Mouse (Mus musculus): ENCODE measurements around the gene Krtap4-1. TPM values are rescaled to one million over a fixed set of nuclear protein-coding genes. Genes with fewer than 3 reads are reported as not detected.
"Not testable (repeated sequence)": the region's sequence is repeated elsewhere in the genome, so short reads cannot be mapped to it uniquely, and the experiment has no call there.

Krtap4-1 gene
- total RNA-seq (2021): not detected
- long read RNA-seq, experiment 1: 0 reads
- long read RNA-seq, experiment 2: 0 reads

DNA sequence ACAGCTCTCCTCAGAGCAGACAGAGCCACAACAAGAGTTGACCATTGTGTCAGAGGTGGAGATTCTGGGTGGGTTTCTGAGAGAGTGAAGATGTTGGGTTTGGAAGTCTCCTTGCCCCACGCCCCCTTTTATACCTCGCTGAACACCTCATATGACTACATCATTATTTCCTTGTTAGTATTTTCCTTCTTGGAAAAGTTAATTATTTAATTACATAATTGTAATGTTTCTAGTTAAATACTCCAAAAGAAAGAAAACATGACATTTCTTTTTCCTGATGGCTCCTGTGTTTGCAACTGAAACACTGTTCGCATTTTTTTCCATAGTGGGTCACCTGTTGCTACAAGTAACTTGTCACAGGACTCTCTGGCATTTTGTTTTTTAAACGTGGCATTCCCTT, at the start of gene Krtap4-1:
Gene Krtap4-1, minus strand, starts transcription at position 101 of the 400 bp plus-strand sequence.
- no peak for DNase-seq

DNA sequence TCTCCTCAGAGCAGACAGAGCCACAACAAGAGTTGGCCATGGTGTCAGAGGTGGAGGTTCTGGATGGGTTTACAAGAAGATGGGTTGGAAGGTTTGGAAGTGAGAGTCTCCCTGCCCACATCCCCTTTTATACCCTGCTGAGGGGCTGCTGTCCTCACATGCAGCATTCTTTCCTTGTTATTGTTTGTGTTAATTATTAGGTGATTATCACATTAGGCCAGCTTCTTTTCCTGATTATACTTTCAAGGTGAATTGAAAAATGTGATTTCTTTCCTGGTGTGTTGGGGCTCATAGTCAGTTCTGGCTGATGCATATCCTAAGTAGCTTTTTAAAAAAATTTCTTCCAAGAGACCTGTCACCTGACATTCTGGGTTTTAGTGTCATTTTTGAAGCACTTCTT, 37.8 kb upstream of the Krtap4-1 start, which contains the start of gene Krtap4-6:
Gene Krtap4-6, minus strand, starts transcription at position 101 of the 400 bp plus-strand sequence.
- DNase-seq: no peak

DNA sequence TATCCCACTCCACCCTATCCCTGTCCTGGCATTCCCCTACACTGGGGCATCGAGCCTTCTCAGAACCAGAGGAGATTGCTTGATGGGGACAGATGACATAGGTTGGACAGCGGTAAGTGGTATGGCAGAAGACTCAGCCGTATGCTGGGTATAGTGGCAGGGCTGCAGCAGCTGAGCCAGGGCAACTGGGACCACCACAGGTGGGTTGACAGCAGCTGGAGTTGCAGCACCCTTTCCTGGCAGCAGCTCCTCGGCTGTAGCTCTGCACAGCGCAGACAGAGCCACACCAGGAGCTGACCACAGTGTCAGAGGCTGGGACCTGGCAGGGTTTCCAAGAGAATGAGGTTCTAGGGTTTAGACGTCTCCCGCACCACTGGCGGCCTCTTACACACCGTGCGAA, 34.8 kb upstream of the Krtap4-1 start:
- no peak for DNase-seq

DNA sequence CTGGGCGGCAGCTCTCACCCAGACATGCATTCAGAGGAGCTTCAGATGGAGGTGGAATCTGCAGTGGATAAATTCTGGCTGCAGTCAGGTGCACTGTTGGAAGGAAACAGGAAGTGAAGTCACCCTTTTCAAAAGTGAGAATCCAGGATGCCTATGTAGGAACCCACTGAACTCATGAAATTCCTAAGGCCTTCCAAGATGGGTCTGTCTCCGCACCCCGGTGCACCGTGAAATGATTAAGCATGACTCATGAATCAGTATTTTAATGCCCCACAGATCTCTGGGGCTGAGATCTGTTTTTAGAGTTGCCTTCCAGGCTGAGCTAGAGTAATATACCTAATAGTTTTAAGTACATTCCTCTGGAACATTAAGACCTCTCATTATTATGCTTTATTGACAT, 31.2 kb upstream of the Krtap4-1 start:
- no peak for DNase-seq

DNA sequence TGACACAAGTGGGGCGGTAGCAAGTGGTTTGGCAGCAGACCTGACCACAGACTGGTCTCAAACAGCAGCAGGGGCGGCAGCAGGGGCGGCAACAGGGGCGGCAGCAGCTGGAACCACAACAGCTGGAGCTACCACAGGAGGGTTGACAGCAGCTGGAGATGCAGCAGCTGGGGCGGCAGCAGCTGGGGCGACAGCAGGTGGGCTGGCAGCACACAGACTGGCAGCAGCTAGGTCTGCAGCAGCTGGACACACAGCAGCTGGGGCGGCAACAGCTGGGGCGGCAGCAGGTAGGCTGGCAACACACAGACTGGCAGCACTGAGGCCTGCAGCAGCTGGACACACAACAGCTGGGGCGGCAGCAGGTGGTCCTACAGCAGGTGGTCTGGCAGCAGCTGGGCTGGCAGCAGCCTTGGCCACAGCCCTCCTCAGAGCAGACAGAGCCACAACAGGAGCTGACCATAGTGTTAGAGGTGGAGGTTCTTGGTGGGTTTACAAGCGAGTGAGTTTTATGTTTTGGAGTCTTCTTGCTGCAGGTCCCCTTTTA, 30.5 kb upstream of the Krtap4-1 start, which contains the start of gene Gm11563:
Gene Gm11563, minus strand, starts transcription at position 494 of the 544 bp plus-strand sequence.
- DNase-seq: not testable (repeated sequence)

DNA sequence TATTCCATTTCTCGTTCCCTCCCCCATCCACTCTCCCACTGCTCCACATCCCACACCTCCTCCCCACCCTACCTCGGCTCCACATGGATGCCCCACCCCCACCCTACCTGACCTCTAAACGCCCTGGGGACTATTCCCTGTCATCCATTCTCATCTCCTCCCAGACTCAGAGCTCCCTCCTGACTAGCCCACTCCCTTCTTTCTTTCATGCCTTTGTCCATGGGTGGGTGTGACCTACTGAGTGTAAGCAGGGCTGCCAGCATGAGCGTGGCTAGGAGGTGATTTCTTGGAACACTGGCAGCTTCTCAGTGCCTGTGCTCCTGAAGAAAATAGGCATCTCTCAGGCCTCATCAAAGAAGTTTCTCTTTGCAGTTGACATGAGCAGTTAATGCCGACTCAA, 29.0 kb upstream of the Krtap4-1 start:
- DNase-seq: no peak

DNA sequence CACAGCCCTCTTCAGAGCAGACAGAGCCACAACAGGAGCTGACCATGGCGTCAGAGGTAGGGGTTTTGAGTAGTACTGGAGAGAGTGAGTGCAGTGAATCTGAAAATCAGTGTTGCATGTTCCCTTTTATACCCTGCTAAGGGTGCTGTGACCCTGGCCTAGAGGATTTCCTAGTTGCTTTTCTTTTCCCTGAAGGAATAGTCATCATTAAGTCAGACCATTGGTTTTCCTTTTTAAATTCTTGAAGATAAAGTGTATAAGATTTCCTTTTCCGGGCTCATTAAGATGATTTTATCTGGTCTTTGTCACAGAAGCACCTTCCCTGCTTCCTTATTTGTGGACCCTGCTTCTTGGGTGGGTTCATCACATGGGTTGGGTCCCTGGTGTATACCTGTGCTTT, 22.1 kb upstream of the Krtap4-1 start, which contains the start of gene Gm11555:
Gene Gm11555, minus strand, starts transcription at position 101 of the 400 bp plus-strand sequence.
- DNase-seq: no peak

DNA sequence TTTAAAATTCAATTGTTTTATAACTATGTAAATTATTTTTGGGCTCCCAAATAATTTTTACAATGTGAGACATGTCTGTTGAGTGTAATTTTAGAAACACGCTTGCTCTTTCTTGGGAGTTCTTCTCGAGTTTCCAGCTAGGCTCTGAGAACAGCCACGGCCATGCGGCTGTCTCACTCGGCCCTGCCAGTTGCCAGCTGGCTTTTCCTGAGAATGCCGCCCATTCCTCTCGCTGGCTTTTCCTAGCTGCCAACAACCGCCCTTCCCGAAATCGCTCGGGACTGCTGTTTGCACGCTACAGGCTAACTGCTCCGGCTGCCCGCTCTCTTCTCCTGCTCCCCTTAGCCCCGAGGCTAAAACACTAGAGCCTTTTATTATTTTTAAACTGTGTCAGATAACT, 18.4 kb upstream of the Krtap4-1 start:
- DNase-seq: no peak

DNA sequence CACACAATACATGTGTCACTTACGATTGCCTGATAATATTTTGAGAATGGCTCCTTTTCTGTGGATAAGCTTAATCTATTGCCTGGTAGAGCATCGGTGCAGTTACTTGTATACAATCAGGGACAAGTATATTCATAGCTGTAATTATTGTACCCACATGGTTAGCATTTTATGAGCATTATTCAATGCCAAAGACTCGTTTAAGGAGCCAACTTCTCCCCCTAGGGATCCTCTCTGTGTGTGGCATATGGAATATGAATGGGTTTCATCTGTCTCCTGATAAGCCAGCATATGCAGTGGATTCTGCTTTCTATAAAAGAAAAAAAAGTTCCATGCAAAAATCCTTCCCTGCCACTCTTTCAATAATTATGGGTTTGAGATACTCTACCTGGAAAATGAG, 16.3 kb upstream of the Krtap4-1 start:
- DNase-seq: no peak

DNA sequence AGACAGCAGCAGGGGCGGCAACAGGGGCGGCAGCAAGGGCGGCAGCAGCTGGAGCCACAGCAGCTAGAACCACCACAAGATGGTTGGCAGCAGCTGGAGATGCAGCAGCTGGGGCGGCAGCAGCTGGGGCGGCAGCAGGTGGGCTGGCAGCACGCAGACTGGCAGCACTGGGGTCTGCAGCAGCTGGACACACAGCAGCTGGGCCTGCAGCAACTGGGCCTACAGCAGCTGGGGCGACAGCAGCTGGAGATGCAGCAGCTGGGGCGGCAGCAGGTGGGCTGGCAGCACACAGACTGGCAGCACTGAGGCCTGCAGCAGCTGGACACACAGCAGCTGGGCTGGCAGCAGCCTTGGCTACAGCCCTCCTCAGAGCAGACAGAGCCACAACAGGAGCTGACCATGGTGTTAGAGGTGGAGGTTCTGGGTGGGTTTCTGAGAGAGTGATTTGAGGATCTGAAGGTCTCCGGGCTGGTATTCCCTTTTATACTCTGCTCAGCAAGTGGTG, 15.6 kb upstream of the Krtap4-1 start, which contains the start of gene Krtap4-7:
Gene Krtap4-7, minus strand, starts transcription at position 455 of the 505 bp plus-strand sequence.
- not testable (repeated sequence) for DNase-seq

DNA sequence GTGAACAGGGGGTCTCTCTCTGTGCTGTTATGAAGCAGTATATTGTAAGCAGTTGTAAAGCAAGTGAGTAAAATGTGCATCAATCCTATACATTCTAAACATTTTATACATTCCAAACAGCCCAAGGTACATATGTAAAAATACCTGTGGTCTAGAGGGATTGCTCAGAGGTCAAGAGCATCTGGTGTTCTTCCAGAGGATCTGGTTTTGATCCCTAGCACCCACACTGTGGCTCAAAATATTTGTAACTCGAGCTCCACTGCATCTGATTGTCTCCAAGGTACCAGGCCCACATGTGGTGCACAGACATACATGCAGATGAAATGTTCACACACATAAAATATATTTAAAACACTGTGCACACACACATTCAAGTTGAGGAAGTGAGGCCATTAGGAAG, 12.9 kb upstream of the Krtap4-1 start:
- DNase-seq: no peak

DNA sequence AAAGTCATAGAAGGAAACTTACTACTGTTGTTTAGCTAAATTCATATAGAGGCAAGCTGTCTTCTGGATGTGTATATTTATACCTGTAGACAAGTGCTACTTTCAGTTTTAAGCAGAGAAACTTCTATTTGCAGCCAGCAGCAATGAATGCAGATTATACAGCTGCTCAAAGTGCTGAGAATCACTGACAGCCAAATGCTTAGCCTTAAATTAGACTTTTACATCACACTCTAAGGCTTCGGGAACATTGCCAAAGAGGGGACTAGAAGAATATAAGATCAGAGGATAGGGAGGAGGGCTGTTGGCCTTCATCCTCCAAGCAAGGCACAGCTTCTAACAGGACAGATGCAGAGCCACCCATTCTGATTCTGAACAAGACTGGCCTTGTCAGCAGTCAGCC, 9.0 kb upstream of the Krtap4-1 start:
- no peak for DNase-seq

DNA sequence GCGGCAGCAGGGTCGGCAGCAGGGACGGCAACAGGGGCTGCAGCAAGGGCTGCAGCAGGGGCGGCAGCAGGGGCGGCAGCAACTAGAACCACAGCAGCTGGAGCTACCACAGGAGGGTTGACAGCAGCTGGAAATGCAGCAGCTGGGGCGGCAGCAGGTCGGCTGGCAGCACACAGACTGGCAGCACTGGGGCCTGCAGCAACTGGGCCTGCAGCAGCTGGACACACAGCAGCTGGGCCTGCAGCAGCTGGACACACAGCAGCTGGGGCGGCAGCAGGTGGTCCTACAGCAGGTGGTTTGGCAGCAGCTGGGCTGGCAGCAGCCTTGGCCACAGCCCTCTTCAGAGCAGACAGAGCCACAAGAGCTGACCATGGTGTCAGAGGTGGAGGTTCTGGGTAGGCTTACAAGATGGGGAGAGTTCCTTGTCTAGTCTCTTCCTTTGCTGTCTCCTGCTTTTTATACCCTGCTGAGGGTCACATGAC, 6.7 kb upstream of the Krtap4-1 start, which contains the start of gene Krtap4-2:
Gene Krtap4-2, minus strand, starts transcription at position 432 of the 482 bp plus-strand sequence.
- DNase-seq: no peak

DNA sequence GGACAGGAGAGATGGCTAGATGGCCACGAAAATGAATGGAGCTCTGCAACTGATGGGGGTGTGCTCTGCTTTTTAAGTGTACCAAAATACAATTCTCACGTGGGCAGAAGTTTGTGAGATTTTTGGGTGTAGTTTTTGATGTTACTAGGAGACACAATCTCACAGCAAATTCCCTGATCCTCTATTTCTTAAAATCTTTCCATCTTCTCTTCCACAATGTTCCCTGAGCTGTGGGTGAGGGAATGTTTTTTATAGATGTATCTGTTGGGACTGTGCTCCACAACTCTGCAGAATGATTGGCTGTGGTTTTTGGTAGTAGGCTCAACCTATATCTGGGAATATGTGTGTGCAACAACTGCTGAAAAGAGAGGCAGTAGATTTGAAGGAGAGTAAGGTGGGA, 5.3 kb upstream of the Krtap4-1 start:
- no peak for DNase-seq

DNA sequence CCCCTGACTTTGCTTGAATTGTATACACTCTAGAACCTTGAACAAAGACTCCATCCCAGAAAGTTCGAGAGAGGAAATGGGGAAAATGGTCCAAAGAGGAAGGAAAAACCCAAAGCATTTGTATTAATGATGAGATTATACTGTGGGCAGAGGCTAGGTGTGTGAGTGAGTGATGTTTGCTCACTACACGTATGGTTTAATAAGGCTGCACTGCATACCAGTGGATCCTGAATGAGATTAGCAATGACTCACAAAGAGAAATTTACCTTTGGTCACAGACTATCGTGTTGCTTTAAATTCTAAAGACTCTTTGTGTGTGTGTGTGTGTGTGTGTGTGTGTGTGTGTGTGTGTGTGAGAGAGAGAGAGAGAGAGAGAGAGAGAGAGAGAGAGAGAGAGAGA, 2.9 kb upstream of the Krtap4-1 start:
- no peak for DNase-seq

DNA sequence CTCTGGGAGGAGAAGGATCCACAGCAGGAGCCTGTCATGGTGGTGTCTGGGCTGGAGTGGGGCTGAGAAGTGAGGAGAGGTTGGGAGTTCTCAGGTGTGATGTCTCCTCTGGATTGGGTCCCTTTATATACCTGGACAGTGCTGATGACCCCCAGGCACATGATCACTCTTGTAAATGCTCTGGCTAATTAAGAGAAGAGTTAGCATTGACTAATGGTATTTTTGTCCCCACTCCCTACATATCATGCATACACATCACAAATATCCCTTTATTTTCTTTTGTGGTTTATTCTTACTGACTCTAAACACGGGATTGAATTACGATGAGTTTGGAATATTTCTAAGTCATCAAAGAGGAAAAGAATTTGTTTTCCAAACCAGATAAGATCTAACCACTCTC, 7.7 kb downstream of the Krtap4-1 start, which contains the start of gene Gm11562:
Gene Gm11562, minus strand, starts transcription at position 101 of the 400 bp plus-strand sequence.
- no peak for DNase-seq

DNA sequence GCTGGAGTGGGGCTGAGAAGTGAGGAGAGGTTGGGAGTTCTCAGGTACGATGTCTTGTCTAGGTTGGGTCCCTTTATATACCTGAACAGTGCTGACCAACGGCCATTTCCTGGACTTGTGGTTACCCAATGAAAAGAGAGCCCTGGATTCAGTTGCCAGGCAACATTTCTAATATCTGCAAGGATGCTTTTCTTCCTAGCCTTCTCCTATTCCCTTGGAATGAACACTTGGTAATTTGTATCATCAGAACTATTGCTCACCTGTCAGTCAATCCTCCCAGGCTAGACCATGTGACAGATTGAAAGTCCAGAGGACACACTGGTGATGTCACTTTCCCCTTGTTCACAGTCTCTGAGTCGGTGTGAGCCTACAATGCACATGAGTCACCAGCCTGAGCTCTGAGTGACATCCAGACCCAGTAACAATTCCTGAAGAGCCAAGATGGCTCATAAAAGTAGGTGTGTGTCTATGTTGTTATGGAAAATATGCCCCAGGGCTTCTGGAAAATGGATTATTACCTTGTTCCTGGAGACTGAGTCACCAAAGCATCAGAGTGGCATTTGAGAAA, 13.2 kb downstream of the Krtap4-1 start, which contains the start of gene Krtap2-4:
Gene Krtap2-4, minus strand, starts transcription at position 51 of the 568 bp plus-strand sequence.
- no peak for DNase-seq

DNA sequence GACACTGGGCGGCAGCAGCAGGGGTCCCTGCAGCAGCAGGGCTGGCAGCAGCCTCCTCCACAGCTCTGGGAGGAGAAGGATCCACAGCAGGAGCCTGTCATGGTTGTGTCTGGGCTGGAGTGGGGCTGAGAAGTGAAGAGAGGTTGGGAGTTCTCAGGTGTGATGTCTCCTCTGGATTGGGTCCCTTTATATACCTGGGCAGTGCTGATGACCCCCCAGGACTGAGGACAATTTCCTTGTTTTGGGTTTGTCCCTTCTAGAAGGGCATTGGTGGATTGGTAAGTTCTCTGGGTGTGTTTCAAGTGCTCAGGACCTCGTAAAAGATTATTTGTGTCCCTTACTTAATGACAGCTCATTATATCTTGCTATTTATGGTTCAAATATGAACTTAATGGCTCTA, 17.9 kb downstream of the Krtap4-1 start, which contains the start of gene Gm11937:
Gene Gm11937, minus strand, starts transcription at position 101 of the 400 bp plus-strand sequence.
- not testable (repeated sequence) for DNase-seq

DNA sequence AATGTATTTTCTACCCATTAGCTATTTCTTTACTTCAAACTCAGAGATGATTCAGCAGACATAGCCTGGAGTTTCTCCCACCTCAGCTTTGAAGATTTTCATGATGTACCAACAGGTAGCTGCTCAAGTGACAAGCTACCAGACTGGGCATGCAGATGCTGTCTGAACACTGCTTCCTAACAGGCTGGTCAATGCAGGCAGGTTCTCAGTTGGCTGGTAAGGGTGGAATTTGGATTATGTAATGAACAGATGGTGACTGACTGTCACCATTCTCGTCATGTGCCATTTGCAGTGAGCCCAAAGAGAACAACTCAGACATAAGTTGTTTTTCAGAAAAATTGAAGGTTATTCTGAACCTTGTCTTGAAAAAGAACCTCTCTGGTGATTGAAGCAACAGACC, 18.9 kb downstream of the Krtap4-1 start:
- no peak for DNase-seq

DNA sequence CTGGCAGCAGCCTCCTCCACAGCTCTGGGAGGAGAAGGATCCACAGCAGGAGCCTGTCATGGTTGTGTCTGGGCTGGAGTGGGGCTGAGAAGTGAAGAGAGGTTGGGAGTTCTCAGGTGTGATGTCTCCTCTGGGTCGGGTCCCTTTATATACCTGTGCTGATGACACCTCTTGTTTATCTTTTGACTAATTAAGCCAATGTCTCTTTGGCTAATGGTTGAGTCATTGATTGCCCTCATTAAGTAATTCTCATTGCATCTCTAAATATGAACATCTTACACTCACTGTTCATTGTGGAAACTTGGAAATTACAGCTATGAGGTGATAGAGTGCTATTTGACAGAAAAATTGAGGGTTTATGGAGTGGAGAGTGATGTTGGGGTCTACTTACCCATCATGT, 24.8 kb downstream of the Krtap4-1 start, which contains the start of gene Gm11938:
Gene Gm11938, minus strand, starts transcription at position 101 of the 400 bp plus-strand sequence.
- not testable (repeated sequence) for DNase-seq

DNA sequence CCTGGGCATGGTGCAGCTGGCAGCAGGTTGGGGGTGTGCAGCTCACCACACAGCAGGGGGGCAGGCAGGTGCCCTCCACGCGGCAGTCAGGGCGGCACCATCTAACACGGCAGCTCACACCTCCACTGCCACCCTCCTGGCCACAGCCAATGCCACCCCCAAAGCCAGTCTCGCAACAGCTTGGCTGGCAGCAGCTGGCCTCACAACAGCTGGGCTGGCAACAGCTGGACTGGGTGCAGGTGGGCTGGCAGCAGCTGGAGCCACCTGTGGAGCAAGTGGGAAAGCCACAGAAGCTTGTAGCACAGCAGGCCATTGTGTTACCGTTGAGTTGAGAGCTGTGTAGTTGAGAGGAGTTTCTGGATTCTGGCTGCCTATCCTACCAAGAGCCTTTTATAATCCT, 30.3 kb downstream of the Krtap4-1 start, which contains the start of gene Krtap9-3:
Gene Krtap9-3, minus strand, starts transcription at position 364 of the 400 bp plus-strand sequence.
- not testable (repeated sequence) for DNase-seq

DNA sequence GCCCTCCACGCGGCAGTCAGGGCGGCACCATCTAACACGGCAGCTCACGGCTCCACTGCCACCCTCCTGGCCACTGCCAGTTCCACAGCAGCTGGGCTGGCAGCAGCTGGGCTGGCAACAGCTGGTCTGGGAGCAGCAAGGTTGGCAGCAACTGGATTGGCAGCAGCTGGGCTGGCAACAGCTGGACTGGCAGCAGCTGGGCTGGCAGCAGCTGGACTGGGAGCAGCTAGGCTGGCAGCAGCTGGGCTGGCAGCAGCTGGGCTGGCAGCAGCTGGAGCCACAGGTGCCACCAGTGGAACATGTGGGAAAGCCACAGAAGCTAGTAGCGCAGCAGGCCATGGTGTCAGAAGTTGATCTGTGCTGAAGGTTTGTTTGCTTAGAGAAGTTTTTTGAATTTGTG, 37.1 kb downstream of the Krtap4-1 start, which contains the start of gene Krtap1-3:
Gene Krtap1-3, minus strand, starts transcription at position 359 of the 400 bp plus-strand sequence.
- no peak for DNase-seq

DNA sequence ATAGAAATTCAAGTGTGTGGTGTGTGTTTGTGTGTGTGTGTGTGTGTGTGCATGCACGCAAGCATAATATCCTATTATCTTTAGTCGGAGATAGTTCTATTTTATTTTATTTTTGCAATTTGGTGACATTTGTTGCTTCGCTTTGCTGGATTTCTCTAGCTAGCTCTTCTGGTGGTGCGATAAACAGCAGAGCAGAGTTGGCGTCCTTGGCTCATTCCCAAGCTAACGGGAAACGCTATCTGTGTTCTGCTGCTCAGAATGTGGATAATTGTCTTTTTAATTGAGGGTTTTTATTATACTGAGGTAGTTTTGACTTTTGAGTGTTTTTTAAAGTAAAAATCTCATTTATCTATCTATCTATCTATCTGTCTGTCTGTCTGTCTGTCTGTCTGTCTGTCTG, 42.9 kb downstream of the Krtap4-1 start:
- no peak for DNase-seq
